ENCODE assay signal across 8 mouse cellular contexts in the genomic region with DNA sequence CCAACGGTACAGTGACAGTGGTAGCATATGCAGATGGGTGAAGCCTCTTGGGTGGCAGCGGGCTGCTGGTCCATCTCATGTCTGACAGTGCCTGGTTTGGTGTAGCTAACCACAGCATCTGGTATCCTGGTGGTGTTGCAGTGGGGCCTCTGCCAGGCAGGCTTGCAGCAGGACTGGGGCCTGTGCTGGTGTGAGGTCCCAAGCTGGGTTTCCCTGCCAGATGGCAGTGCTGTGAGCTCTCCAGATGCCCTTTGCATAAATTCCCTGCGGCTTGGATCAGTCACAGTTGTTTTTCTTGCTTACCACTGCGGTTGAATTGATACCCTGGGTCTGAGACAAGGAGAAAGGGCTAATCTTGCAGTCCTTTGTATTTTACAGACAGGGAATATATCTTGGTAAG.
DNase-seq lines count a peak whose midpoint lies in the region; ATAC-seq lines count a peak whose summit lies in the region.

No protein-coding gene starts in this region.

- no peaks in the 10 kb centered on the region for H3K9me3 ChIP-seq in embryonic facial prominence, embryonic 10.5 days
- H3K9me3 ChIP-seq in hindbrain, embryonic 13.5 days = no peaks in the 10 kb centered on the region
- no peaks in the 10 kb centered on the region for H3K9me3 ChIP-seq in neural tube, embryonic 13.5 days

- H3K4me3 ChIP-seq in embryonic facial prominence, embryonic 10.5 days = no peak overlapping the region
- H3K4me3 ChIP-seq in hindbrain, embryonic 13.5 days = no peak overlapping the region
- H3K4me3 ChIP-seq in neural tube, embryonic 13.5 days = no peak overlapping the region

- DNase-seq in left cerebral cortex, postnatal 4 days = peak; percentile 86
- no peak for DNase-seq in left cerebral cortex, adult 9 months (ENCODE audit: low spot score in 2 of 2)
- peak; percentile 71 for DNase-seq in embryonic facial prominence, embryonic 10.5 days (ENCODE audit: low spot score)

- peaks cover 44% of the 10 kb centered on the region for H3K4me1 ChIP-seq in embryonic facial prominence, embryonic 10.5 days
- peaks cover 14% of the 10 kb centered on the region for H3K4me1 ChIP-seq in hindbrain, embryonic 13.5 days (replicated peaks)
- H3K4me1 ChIP-seq in neural tube, embryonic 13.5 days (replicated peaks) = peaks cover 20% of the 10 kb centered on the region

- intact Hi-C loops in left cerebral cortex, postnatal 4 days (cut with DNase I) = no loop called here

- no peak overlapping the region for H3K4me2 ChIP-seq in hindbrain, embryonic 13.5 days
- H3K4me2 ChIP-seq in neural tube, embryonic 13.5 days = no peak overlapping the region

- H3K27me3 ChIP-seq in embryonic facial prominence, embryonic 10.5 days (replicated peaks; ENCODE audit: low read depth, poor library complexity, severe bottlenecking) = no peaks in the 10 kb centered on the region
- H3K27me3 ChIP-seq in hindbrain, embryonic 13.5 days = no peaks in the 10 kb centered on the region
- no peaks in the 10 kb centered on the region for H3K27me3 ChIP-seq in neural tube, embryonic 13.5 days

- 45% methylated on average over 4 of the region's 4 CpGs for WGBS in embryonic facial prominence, embryonic 10.5 days
- 21% methylated on average over 4 of the region's 4 CpGs for WGBS in hindbrain, embryonic 13.5 days
- WGBS in neural tube, embryonic 13.5 days = 19% methylated on average over 4 of the region's 4 CpGs

- H3K9ac ChIP-seq in hindbrain, embryonic 13.5 days = no peak overlapping the region
- H3K9ac ChIP-seq in neural tube, embryonic 13.5 days = no peak overlapping the region

- ATAC-seq in hindbrain, embryonic 13.5 days (ENCODE audit: low FRiP score) = peak; percentile 75
- peak; percentile 91 for ATAC-seq in neural tube, embryonic 13.5 days (ENCODE audit: low read depth)
- ATAC-seq in granulocyte monocyte progenitor cell, adult 5-6 weeks (replicated peaks; ENCODE audit: poor library complexity, severe bottlenecking) = no peak
- ATAC-seq in erythroid progenitor cell, adult 5-6 weeks (replicated peaks; ENCODE audit: low FRiP score, poor library complexity, severe bottlenecking) = no peak
- ATAC-seq in monocyte, adult 5-6 weeks (replicated peaks; ENCODE audit: insufficient number of reproducible peaks, low FRiP score, low TSS enrichment, poor library complexity, severe bottlenecking) = no peak

- H3K27ac ChIP-seq in embryonic facial prominence, embryonic 10.5 days (replicated peaks) = peak overlapping the region; percentile 42
- peak overlapping the region; percentile 84 for H3K27ac ChIP-seq in hindbrain, embryonic 13.5 days
- H3K27ac ChIP-seq in neural tube, embryonic 13.5 days (replicated peaks) = peak overlapping the region; percentile 71

- no peaks in the 10 kb centered on the region for H3K36me3 ChIP-seq in embryonic facial prominence, embryonic 10.5 days (replicated peaks)
- H3K36me3 ChIP-seq in hindbrain, embryonic 13.5 days = no peaks in the 10 kb centered on the region
- H3K36me3 ChIP-seq in neural tube, embryonic 13.5 days = no peaks in the 10 kb centered on the region

Comparison
In these comparisons a context has a peak if more than half of its experiments do, and no peak if none do; other contexts are left out.
1. DNase-seq: peak in left cerebral cortex, postnatal 4 days (single experiment) and embryonic facial prominence, embryonic 10.5 days (single experiment); none in left cerebral cortex, adult 9 months (0 of 2).
2. ATAC-seq: peak in hindbrain, embryonic 13.5 days (single experiment) and neural tube, embryonic 13.5 days (single experiment); none in granulocyte monocyte progenitor cell, adult 5-6 weeks (single experiment), erythroid progenitor cell, adult 5-6 weeks (single experiment) and monocyte, adult 5-6 weeks (single experiment).
3. Peak in every context shown above with its lines, with median percentiles within 50 percentile points of each other: H3K27ac ChIP-seq.